Mouse (Mus musculus) layer of hippocampus, adult 8-10 months (tissue): Measurements from ENCODE around the gene Timm10. TPM values are rescaled to one million over a fixed set of nuclear protein-coding genes. Genes with fewer than 3 reads are reported as not detected.
A peak's percentile ranks its signal among the peaks of the same experiment; 100 is the strongest.
"Not testable (repeated sequence)": the region's sequence is repeated elsewhere in the genome, so short reads cannot be mapped to it uniquely, and the experiment has no call there.

Source experiments
- DNase-seq, 2 experiments: peaks; one replicate each; pipeline ENCODE4 v3.0.0; 2022; ENCODE audit warnings: low spot score in 2 of 2
- total RNA-seq, 4 experiments: library from RNA; stranded (reverse); gene quantifications; 2 replicates each; pipeline ENCODE4 v1.2.4; 2022

Gene Timm10
- total RNA-seq = 10 to 100 TPM; 44.2 to 55.4 (median 50.7) TPM

DNA sequence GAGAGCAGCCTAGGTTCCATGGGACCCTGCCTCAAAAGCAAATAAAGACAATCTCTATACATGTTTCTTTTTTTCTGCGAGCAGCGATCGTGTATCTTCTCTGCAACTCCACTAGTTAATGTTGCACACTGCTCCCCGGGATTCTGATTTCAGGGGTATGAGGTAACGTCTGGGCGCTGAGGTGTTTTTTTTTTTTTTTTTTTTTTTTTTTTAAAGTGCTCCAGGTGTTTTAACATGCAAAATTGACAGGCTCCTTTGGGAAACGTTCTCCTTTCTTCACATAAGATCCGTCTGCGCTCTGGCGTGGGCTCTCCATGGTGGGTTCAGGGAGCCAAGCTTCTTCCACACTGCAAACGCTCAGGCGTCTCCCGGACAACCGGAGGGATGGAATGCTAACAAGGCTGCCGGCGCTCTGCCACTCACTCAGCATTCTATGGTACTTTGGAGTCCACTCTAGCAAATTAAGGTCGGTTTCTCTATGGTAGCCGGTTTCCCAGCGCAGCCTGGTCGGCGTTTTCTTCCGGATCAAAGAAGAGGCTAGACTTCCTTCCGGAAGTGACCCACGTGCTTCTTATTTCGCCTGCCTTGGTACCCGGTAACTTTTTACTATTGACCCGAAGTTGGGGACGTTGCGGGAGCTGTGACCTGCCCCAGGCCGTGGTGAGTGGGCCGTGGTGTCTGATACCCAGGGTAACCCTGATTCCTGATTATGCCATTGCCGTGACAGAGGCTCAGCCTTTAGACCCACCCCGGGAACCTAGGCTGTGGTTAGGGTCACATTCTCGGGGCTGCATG is at the start of gene Timm10:
Gene Timm10 (plus strand): TSS at position 510 of the 795 bp plus-strand sequence.
- DNase-seq = peak; percentile 91

DNA sequence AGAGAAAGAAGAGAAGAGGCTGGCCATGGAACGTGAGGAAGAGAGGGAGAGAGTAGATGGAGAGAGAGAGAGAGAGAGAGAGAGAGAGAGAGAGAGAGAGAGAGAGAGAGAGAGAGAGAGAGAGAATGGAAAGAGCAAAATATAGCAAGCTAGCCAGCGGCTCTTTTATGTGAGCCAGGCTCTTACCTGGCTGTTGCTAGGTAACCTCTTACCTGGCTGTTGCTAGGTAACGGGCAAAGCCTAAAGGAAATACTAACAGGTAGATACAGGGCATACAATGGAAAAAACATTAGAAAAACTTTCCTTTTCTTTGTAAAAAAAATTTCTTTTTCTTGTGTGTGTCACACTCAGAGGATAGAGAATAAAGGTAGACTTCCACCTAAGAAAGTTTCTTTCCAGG is 49.1 kb upstream of the Timm10 start:
- no peak for DNase-seq

DNA sequence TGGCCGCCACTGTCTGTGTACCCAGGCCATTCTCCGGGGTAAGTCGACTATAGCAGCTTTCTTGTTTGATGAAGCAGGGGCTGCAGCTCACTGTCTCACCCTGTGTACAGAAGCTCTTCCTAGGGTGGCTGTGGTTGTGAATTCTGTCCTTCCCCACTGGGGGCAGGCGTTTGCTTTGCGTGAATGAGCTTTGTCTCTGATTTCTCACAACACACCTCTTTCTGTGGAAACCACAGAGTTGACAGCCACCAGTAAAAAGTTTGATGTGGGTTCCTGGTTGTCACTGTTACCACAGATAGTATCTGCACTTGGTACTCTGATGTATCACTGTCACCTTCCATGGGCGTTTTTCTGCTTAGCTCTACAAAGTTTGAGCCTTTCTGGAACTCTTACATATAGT is 47.6 kb upstream of the Timm10 start:
- DNase-seq = no peak

DNA sequence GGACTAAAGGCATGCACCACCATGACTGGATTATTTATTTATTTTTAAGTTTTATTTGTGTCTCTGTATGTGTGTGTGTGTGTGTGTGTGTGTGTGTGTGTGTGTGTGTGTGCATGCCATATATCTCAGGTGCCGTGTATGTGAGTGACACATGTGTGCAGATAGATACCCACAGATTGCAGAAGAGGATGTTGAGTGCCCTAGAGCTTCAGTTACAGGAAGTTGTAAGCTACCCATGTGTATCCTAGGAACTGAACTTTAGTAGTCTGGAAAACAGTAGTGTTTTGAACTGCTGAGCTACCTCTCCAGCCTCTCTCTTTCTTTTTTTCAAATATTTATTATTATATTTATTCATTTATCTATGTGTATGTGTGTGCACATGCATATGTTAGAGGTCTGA is 43.5 kb upstream of the Timm10 start:
- no peak for DNase-seq

DNA sequence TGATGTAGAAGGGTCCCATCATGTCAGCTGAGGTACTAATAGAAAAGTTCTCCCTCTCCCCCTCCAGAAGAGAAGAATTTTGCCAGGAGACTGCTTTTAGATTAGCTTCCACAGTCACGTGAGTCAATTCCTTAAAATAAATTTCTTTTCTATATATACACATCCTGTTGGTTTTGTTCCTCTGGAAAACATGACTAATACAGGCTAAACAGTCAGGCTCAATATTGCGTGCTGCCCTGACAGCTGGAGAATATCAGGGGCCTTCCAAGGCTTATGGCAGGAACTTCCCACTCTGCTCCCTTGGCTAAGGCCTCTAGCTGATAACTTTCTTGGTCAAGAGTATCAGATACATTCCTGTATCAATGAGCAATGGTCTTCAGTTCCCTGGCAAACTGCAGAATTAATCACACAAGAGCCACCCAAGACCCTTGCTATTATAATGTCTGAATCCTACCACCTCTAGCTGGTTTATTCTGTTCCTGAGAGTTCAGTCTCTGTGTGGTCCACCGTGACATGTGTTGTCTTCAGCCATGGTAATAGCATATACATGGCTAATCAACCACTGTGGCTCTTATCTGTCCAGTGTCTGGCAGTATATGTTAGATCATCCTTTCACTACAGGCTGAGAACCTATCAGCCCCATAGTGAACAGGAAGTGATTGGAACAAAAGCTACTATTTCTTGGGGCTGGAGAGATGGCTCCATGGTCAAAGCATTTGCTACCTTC is 42.8 kb upstream of the Timm10 start:
- no peak for DNase-seq

DNA sequence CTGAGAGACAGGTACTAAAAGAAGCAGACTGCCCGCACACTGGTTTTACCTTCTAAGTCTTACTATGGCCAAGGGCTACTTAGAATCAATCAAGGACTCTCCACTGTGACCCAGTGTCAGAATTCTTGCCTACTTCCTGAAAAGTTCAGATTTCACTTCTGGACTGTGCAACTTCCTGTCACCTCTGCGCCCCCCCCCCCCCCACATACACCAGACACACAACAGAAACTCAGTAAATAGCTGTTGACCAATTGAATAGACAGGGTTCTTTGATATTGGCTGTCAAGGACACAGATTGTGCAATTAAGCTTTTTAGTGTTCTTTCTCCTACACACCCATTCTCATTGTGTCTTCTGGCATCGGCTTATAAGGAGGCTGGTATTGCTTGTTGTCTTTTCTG is 38.5 kb upstream of the Timm10 start:
- no peak for DNase-seq

DNA sequence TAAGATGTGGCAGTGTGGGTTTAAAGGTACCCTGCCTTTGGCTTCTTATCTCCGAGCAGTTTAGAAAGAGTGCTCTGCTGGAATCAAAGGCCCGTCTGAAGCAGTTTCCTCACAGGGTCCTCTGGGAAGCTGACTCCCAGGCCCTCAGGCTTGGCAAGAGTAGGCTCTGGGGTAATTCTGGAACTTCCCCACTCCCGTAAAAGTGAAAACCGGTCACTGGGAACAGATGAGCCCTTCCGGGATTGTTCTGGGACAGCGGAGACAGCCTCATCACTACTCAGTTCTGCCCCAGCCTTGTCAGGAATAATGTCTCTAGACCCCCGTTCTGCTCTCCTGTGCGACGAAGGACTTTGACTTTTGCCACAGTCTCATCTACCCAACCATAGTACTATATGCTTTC is 36.4 kb upstream of the Timm10 start:
- no peak for DNase-seq

DNA sequence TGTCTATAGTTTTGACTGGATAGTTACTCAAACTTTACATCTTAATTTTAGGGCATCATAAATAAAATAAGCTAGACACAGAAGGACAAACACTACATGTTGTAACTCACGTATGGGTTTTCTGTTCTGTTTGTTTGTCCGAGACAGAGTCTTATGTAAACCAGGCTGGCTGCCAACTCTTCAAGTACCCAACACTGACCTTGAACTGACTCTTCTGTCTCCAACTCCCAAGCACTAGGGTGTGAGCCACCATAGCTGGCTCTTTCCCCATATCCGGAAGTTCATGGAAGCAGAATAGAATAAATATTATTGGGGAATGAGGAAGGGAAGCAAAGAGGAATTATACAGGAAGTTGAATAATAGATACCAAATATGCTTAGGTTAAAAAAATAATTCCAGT is 34.3 kb upstream of the Timm10 start:
- no peak for DNase-seq

DNA sequence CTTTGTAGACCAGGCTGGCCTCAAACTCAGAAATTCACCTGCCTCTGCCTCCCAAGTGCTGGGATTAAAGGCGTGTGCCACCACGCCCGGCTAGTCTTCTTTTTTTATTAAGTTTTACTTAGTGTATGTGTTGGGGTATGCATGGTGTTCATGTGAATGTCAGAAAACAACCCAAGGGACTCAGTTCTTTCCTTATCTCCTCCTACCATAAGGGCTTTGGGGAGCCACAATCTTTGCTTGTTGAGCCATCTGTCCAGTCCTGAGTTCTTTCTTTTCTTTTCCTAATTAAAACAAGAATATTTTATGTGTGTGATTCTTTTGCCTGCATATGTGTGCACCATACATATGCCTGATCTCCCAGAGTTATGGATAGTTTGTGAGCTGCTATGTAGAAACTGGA is 33.6 kb upstream of the Timm10 start:
- no peak for DNase-seq

DNA sequence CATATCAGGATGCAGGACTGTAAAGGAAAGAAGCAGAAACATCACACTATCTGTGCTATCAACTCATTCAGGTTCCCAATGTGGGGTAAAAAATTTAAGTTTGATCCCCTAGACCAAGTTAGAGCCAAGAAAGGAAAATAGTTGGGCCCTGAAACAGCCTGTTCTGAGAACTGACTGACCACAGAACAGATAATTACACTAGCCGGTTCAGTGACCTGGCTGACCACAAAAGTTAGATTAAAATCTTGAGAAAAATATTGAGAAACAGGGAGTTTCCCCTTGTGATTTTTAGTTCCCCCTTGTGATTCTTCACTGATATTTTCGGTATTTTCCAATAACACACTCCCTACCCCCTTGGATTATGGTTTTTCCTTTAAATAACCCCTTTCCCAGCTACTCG is 32.9 kb upstream of the Timm10 start:
- no peak for DNase-seq

DNA sequence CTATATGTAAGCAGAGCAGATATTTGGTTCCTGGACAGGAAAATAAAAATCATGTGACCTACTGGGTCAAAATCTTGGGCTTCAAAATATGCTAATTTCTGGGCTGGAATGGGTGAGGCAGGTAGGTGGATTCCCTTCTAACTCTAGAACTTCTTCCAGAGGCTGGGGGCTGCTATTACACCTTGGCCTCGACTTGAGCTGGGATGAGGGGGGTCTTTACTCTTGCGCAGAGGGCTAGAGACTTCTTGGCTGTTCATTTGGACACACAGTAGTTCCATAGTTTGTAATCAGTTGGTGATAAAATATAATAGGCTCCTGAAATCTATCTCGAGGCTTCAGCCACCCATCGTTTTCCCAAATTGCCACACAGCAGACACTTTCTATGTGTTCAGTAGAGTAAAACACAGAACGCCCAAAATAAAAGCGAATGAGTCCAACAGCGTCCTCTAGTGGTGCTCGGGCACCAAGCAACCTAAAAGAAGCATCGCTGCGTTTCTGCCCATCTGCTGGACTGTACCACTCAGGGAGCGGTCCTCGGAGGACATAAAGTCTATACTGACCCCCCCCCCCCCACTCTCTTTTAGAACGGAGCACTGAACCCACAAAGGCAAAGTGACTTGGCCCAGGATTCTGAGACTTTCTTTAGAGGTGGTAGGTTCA is 28.8 kb upstream of the Timm10 start:
- peak; percentile 77 to 90 for DNase-seq

DNA sequence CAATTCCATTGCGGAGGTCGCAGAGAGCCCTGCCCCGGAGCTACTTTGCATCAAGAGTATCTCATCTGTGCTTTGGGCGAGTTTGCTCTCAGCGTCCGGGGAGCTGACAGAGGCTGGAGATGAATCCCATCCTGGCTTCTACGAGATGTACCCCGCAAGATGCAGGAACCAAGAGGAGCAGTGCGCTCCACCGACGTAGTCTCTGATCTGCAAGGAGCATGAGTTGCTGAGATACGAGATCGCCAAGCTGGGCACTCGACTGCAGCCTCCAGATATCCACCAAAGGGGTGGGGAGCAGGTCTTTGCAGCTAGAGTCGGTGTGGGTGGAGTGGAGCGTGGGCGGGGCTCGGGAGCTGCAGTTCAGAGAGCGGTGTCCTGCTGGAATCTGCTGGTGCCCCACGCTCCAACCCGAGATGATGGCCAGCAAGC is 28.3 kb upstream of the Timm10 start, which contains the start of gene Ube2l6:
Gene Ube2l6 (plus strand): TSS at position 336 of the 429 bp plus-strand sequence.
- peak; percentile 49 to 59 for DNase-seq

DNA sequence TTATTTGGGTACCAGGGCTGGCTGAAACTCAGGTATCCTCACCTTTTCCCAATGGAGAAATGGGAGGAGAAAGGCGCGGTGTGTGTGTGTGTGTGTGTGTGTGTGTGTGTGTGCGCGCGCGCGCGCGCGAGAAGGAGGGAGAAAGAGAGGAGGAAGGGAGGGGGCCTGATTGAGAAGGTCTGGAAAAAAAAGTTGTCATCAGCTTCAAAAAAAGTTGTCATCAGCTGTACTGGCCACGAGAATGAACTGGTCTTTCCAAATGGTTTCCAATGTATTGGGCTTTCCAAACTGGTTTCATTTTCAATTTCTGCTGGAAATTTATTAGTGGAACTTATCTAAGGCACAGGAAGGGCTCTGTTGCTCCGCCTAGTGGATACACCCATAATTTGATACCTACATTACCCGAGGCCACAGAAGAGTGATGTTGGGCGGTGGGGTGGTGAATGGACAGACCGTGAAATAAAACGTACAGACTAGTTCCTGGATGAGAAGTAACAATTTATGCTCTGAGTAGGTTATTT is 27.7 kb upstream of the Timm10 start:
- DNase-seq = peak; percentile 46 to 75

DNA sequence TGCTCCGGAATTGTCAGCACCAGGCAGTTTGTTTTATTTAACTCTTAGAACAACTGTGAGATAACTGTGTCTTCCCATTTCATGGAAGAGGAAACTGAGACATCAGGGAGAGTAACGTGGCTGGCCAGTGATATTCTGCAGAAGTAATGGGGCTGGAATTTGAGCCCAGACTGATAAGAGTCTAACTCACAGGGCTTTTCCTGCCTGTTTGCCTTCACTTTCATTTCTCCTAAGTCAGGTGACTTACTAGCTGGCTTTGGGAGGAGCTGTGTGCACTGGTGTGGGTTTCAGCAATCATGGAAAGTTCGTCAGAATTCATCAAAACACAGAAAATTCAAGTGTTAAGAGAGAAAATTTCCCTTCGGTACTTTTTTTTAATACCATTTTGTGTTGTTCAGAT is 26.5 kb upstream of the Timm10 start:
- DNase-seq = no peak

DNA sequence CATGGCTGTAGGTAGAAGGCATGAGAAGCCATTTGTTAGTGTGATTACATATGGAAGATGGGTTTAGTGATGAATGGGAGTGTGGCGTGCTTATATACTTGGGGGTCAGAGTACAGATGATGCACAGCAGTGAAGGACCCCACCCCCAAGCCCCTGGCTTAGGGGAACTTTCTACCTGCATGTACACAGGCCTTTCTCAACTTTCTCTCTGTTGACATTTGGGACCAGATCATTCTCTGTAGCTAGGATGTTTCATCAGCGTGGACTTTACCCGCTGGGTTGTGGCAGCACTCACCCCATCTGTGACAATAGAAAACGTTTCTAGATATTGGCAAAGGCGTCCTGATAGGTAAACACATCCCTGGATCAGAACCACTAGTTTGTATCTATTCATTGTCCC is 25.6 kb upstream of the Timm10 start:
- DNase-seq = not testable (repeated sequence)

DNA sequence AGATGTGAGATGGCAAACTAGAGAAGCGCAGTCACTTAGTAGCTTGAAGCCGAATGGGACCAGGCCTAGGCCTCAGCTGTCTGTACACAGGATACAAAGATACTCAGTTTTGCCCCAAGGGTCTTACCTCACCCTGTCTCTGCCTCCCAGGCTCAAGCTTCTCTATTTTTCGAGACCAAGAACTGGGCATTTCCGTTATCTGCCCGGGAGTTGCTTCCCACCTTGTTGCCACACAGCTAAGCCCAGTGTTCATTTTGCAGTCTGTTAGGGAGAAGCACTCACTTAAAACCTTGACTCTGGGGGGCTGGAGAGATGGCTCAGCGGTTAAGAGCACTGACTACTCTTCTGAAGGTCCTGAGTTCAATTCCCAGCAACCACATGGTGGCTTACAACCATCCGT is 22.8 kb upstream of the Timm10 start:
- DNase-seq = no peak

DNA sequence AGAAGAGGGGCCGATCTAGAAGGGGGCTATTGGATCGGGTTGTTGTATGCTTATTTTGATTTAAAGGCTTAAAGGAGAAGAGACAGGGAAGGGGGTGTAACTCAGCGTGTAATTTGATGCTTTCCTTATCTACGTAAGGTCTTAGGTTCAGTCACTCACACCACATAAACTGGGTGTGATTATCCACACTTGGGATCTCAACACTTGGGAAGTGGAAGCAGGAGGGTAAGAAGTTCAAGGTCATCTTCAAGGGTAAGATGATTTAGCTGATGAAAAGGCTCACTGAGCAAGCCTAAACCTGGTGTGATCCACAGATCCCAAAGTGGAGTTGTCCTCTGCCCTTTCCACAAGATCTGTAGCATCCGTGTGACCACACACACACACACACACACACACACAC is 20.3 kb upstream of the Timm10 start:
- no peak for DNase-seq

DNA sequence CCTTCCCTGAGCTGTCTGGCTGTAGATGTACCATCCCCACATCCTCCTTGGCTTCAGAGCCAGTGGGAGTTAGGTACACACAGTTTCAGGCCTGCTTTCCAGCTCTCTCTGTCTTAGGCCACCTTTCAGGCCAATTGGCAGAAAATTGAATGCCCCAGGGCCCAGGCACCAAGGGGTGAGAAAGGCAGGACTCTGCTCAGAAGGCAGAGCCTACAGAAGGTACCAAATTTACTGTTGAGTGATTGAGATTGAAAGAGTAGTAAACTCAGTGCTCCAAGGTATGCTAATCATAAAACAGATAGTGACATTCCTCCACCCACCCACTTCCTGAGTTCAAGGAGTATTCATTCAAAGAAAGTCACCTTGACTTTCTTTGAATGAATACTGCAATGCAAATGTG is 17.5 kb upstream of the Timm10 start:
- no peak for DNase-seq

DNA sequence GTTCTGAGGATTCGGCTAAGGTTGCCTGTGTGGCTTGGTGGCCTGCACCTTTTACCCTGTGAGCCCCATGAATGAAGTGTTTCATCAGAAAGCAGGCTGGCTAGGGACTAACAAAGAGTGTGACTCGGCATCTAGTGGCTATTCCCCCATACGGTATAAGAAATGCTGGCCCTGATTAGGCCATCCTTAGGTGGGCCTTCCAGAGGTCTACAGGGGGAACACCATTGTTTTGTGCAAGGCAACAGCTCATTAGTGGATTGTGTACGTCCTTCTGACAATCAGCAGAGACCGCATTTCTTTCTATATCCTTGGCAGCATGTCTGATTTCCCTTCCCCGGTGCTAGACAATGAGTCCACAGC is 16.3 kb upstream of the Timm10 start:
- no peak for DNase-seq

DNA sequence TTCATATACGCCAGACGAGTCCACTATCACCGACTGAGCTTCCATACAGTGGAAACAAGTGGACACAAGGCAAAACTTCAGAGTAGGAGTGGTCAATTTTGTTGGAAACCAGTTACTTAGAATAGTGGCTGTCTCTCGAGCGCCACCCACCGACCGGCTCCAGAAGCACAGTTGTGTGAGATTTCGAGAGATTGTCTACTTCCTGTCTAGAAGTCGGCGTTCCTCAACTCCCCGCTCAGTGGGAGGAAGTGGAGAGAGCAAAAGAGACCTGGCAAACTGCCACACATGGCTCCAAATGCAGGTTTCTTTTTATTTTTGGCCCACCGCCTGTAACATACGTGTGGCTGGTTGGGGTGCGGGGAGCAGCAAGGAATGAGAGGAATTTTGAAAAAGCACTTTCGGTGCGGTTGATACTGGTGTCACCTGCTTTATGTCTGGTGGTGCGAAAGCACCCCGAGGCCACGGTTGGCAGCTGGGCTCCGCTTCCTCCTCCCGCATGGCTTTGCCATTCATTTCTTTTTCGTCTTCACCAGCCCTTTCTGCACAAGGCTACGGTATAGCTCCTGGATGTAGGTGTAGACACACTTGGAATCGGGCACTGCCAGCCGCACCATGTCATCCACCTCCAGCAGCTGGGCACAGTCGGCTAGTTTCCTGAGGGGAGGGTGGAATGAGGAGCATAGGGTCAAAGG is 15.8 kb upstream of the Timm10 start:
- peak; percentile 74 to 88 for DNase-seq

DNA sequence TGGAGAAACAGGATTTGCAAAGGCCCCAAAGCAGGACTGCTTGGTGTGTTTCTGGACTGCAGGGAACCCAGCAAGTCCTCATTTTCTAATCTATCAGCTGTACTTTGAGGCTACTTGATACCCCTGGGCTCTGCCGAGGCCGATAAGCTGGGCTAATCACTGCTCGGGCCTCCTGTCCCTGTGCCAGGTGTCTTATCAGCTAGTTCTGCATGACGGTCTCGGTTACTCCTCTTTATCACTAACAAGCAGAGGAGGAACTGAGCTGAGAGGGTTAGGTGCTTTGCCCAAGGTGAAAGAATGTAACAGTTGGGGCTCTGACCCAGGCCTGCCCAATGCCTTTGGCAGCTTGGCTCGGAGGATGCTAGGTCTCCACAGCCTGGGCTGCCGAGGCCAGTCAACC is 14.9 kb upstream of the Timm10 start:
- no peak for DNase-seq

DNA sequence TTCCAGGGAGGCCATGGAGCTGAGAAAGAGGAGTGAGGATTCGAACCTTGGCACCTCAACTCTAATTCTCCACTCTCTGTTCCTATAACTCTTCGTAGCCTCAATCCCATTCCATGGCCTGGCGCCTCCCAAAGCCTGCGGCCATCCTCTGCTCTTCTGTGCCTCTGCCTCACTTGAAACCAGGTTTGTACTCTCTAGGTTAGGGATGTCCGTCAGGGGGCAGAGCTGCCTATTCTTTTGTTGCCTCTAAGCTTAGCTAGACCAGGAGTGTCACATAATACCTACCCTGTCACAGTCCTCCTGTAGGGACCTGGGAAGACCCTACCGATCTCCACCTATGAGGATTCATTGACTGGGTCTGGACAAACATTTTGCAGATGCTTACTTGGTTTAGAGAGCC is 14.1 kb upstream of the Timm10 start:
- no peak for DNase-seq
